ENCODE assay signal across 34 mouse cellular contexts in genomic region chr11:70291235-70291634, GRCm38 (mm10). TPM values are rescaled to one million over a fixed set of nuclear protein-coding genes. Genes with fewer than 3 reads are reported as not detected.
DNase-seq lines count a peak whose midpoint lies in the region; ATAC-seq lines count a peak whose summit lies in the region.
"Had no signal": no experiment of that assay in that cellular context is flagged by ENCODE, and none has a peak within 500 bp of the region (broad histone marks: within the 10 kb centered on the region; RNA-seq: fewer than 3 reads in every experiment).

No protein-coding gene starts in this region.

- DNase-seq in CD4-positive, CD25-positive, alpha-beta regulatory T cell, adult 2 months (ENCODE audit: low read depth, low spot score) = peak; percentile 41
- DNase-seq in thymus, postnatal 14 days = peak; percentile 63
- DNase-seq in cerebellum, adult 18-20 months = no peak
- DNase-seq in left cerebral cortex, postnatal 4 days = no peak
- no peak for DNase-seq in heart, adult 11 months
- DNase-seq: adrenal gland, postnatal 36 days; cerebellum, adult 8-10 months; cerebellum, postnatal 25 days; gastrocnemius, postnatal 25 days; heart, adult 2 months; heart, postnatal 4 days; kidney, adult 9 months; kidney, postnatal 10 days; layer of hippocampus, postnatal 36 days; liver, embryonic 13.5 days; lung, adult 2 months; lung, postnatal 10 days; retina, postnatal 1 day; spleen, adult 18-20 months had no signal

- intact Hi-C loops in left cerebral cortex, postnatal 4 days (cut with DNase I) = no loop called here

- no peak for ATAC-seq in CD4-positive, CD25-positive, alpha-beta regulatory T cell, adult 4 months
- ATAC-seq in megakaryocyte progenitor cell, adult 5-6 weeks (replicated peaks; ENCODE audit: poor library complexity) = peak; percentile 58
- ATAC-seq: forebrain, embryonic 14.5 days; intestine, embryonic 16.5 days; midbrain, embryonic 13.5 days had no signal

RNA-seq across cellular contexts. Expression of gene Alox12e, which starts 31.2 kb away (rescaled TPM):
- polyA plus RNA-seq in CD4-positive, CD25-positive, alpha-beta regulatory T cell, adult 4 months (2017; shearing (Covaris generic)) = not detected
- 0.39 TPM in 1 of 2 replicates, not detected in the other for total RNA-seq in megakaryocyte progenitor cell, adult 5-6 weeks (2015)
- total RNA-seq in megakaryocyte progenitor cell, adult 5-6 weeks (2017) = not detected in 2 replicates
- under 1 TPM; 0.26 to 0.42 TPM for total RNA-seq in left cerebral cortex, postnatal 4 days (2021)
- total RNA-seq: adrenal gland, adult 18-20 months; adrenal gland, postnatal 36 days; gastrocnemius, adult 18-20 months; gastrocnemius, postnatal 25 days; layer of hippocampus, postnatal 36 days; MEL had no signal
- polyA plus RNA-seq: embryonic facial prominence, embryonic 12.5 days; forebrain, embryonic 14.5 days; heart, embryonic 12.5 days; heart, postnatal 0 days; hindbrain, embryonic 13.5 days; intestine, embryonic 16.5 days; limb, embryonic 10.5 days; neural tube, embryonic 15.5 days; stomach, embryonic 16.5 days had no signal

RNA-seq across cellular contexts. Expression of gene Alox12, which starts 36.1 kb away (rescaled TPM):
- polyA plus RNA-seq in CD4-positive, CD25-positive, alpha-beta regulatory T cell, adult 4 months (2017; shearing (Covaris generic)) = under 1 TPM in 1 of 2 experiments, not detected in 1; 0.31 TPM
- 0.27 TPM in 1 of 2 replicates, not detected in the other for total RNA-seq in megakaryocyte progenitor cell, adult 5-6 weeks (2015)
- total RNA-seq in megakaryocyte progenitor cell, adult 5-6 weeks (2017) = not detected in 2 replicates
- total RNA-seq in left cerebral cortex, postnatal 4 days (2021) = under 1 TPM; 0.18 to 0.40 TPM
- total RNA-seq: layer of hippocampus, postnatal 36 days; MEL had no signal

RNA-seq across cellular contexts. Expression of gene Rnasek, which starts 51.6 kb away (rescaled TPM):
- 100 to 1,000 TPM; 218 TPM for polyA plus RNA-seq in CD4-positive, CD25-positive, alpha-beta regulatory T cell, adult 4 months (2017; shearing (Covaris generic))
- 134 and 151 TPM in 2 replicates for total RNA-seq in megakaryocyte progenitor cell, adult 5-6 weeks (2015)
- total RNA-seq in megakaryocyte progenitor cell, adult 5-6 weeks (2017) = 19.3 and 29.4 TPM in 2 replicates
- 100 to 1,000 TPM; 180 to 182 TPM for total RNA-seq in left cerebral cortex, postnatal 4 days (2021)

RNA-seq across cellular contexts. Expression of gene Gm21988, which starts 51.6 kb away (rescaled TPM):
- polyA plus RNA-seq in CD4-positive, CD25-positive, alpha-beta regulatory T cell, adult 4 months (2017; shearing (Covaris generic)) = 1 to 10 TPM; 3.3 to 5.3 TPM
- 3.4 and 4.1 TPM in 2 replicates for total RNA-seq in megakaryocyte progenitor cell, adult 5-6 weeks (2015)
- total RNA-seq in megakaryocyte progenitor cell, adult 5-6 weeks (2017) = 0.10 and 2.4 TPM in 2 replicates
- 1 to 10 TPM; 8.5 to 8.6 TPM for total RNA-seq in left cerebral cortex, postnatal 4 days (2021)

RNA-seq across cellular contexts. Expression of gene 0610010K14Rik, which starts 53.5 kb away (rescaled TPM):
- polyA plus RNA-seq in CD4-positive, CD25-positive, alpha-beta regulatory T cell, adult 4 months (2017; shearing (Covaris generic)) = 100 to 1,000 TPM; 123 to 141 TPM
- 73.4 and 77.3 TPM in 2 replicates for total RNA-seq in megakaryocyte progenitor cell, adult 5-6 weeks (2015)
- total RNA-seq in megakaryocyte progenitor cell, adult 5-6 weeks (2017) = 24.4 and 31.2 TPM in 2 replicates
- 10 to 100 TPM; 64.2 to 73.1 TPM for total RNA-seq in left cerebral cortex, postnatal 4 days (2021)

Comparison
In these comparisons a context has a peak if more than half of its experiments do, and no peak if none do; other contexts are left out.
1. DNase-seq: peak in CD4-positive, CD25-positive, alpha-beta regulatory T cell, adult 2 months (single experiment) and thymus, postnatal 14 days (single experiment); none in cerebellum, adult 18-20 months (0 of 2), left cerebral cortex, postnatal 4 days (single experiment) and heart, adult 11 months (single experiment).